Mouse (Mus musculus) natural killer cell, adult 2 months (primary cell): Measurements from ENCODE around the gene Rps12.
"Not testable (repeated sequence)": the region's sequence is repeated elsewhere in the genome, so short reads cannot be mapped to it uniquely, and the experiment has no call there.

ENCODE experiments used
- DNase-seq, 2 experiments: peaks; one replicate each; pipeline ENCODE4 v3.0.0; 2022; ENCODE audit warnings: low spot score in 2 of 2

Rps12 gene

GRCm38 (mm10) chr10:23785599-23785998 is 1.5 kb downstream of the Rps12 start:
- DNase-seq = not testable (repeated sequence)

GRCm38 (mm10) chr10:23784121-23784520 is 3.0 kb downstream of the Rps12 start:
- no peak for DNase-seq

- no peak for DNase-seq
Observed at GRCm38 (mm10) chr10:23783493-23783884, 3.6 kb downstream of the Rps12 start.

GRCm38 (mm10) chr10:23782855-23783492 is 4.1 kb downstream of the Rps12 start:
- DNase-seq = no peak

GRCm38 (mm10) chr10:23781760-23782735 is 5.0 kb downstream of the Rps12 start:
- DNase-seq = no peak

- no peak for DNase-seq
Observed at GRCm38 (mm10) chr10:23780539-23781275, 6.4 kb downstream of the Rps12 start.

- no peak for DNase-seq
Observed at GRCm38 (mm10) chr10:23777288-23777945, 9.7 kb downstream of the Rps12 start.

GRCm38 (mm10) chr10:23754166-23754565 is 32.9 kb downstream of the Rps12 start:
- DNase-seq = no peak
